Mouse (Mus musculus) heart, postnatal 0 days (tissue): ENCODE data around the gene C5ar1. TPM values are rescaled to one million over a fixed set of nuclear protein-coding genes. Genes with fewer than 3 reads are reported as not detected.
A peak's percentile ranks its signal among the peaks of the same experiment; 100 is the strongest.

Experiments used
- ATAC-seq: fragments of 200-750 bp; cut with Nextera tagmentation; 2 replicates; pipeline ENCODE4 v1.8.0; 2017; ENCODE audit warnings: low read depth, moderate number of reproducible peaks, moderate library complexity; ENCODE audit not compliant: insufficient read depth
- DNase-seq: peaks from one replicate; pipeline ENCODE4 v3.0.0-alpha.2; 2016; ENCODE audit warnings: low spot score
- H3K27ac ChIP-seq: fragments of 300-500 bp; sonication (generic); 2 replicates; pipeline ENCODE4 v1.5.1; 2014; ENCODE audit warnings: low read depth, mild to moderate bottlenecking
- H3K27me3 ChIP-seq: fragments of 300-500 bp; sonication (generic); 2 replicates; pipeline ENCODE4 v1.6.1; 2014; ENCODE audit warnings: low read length, mixed read lengths; ENCODE audit not compliant: control insufficient read depth, insufficient read depth
- H3K36me3 ChIP-seq: fragments of 300-500 bp; sonication (generic); replicated peaks from 2 replicates; pipeline ENCODE4 v1.6.1; 2014; ENCODE audit warnings: low read length, mixed read lengths; ENCODE audit not compliant: control insufficient read depth, insufficient read depth
- H3K4me1 ChIP-seq: fragments of 300-500 bp; sonication (generic); 2 replicates; pipeline ENCODE4 v1.6.1; 2014; ENCODE audit warnings: antibody characterized with exemption; ENCODE audit not compliant: control insufficient read depth, insufficient read depth
- H3K4me2 ChIP-seq: fragments of 300-500 bp; sonication (generic); 2 replicates; pipeline ENCODE4 v1.6.1; 2014; ENCODE audit warnings: low read depth, mild to moderate bottlenecking, low read length, moderate library complexity
- H3K4me3 ChIP-seq: fragments of 300-500 bp; sonication (generic); 2 replicates; pipeline ENCODE4 v1.5.1; 2014; ENCODE audit warnings: low read depth, low read length
- H3K9ac ChIP-seq: fragments of 300-500 bp; sonication (generic); replicated peaks from 2 replicates; pipeline ENCODE4 v1.6.1; 2014; ENCODE audit warnings: low read depth, low read length, mixed read lengths
- H3K9me3 ChIP-seq: fragments of 300-500 bp; sonication (generic); replicated peaks from 2 replicates; pipeline ENCODE4 v1.6.1; 2016; ENCODE audit warnings: low read length; ENCODE audit not compliant: control insufficient read depth
- CTCF ChIP-seq: IDR thresholded peaks from 2 replicates; pipeline ENCODE4 v1.5.1; 2016; ENCODE audit warnings: antibody characterized with exemption, control low read depth, low read depth
- EP300 ChIP-seq: IDR thresholded peaks from 2 replicates; pipeline ENCODE4 v1.6.1; 2016; ENCODE audit warnings: antibody characterized with exemption, low read depth
- WGBS: fragments of 180-500 bp; shearing (Covaris S2); extraction: QIAGEN DNeasy Blood & Tissue Kit; methylation state at CpG from one replicate; pipeline ENCODE4 v1.1.7; 2014; 5-methylcytosine and 5-hydroxymethylcytosine counted together
- polyA plus RNA-seq: library from polyadenylated mRNA; unstranded; fragments of >200 nt; fragmentation: Nextera tagmentation; extraction: Ambion mirVana; gene quantifications from 2 replicates; pipeline ENCODE4 v1.2.1, GENCODE M21; 2015
- total RNA-seq: library from RNA; depleted of rRNA; stranded (reverse); fragments of >200 nt; gene quantifications from 2 replicates; pipeline ENCODE4 v1.2.3, GENCODE M21; 2014; ENCODE audit warnings: low replicate concordance

C5ar1 gene
- total and polyA plus RNA-seq, 2 experiments from 2014 or later: 1.9 to 2.0 TPM

GRCm38 (mm10) chr7:16213986-16214385, 45.4 kb downstream of the C5ar1 start:
- 94% methylated on average over 9 of the region's 9 CpGs for WGBS
- Histone ChIP-seq H3K27ac (no peak overlapping the region), H3K27me3 (no peaks in the 10 kb centered on the region), H3K4me1 (no peaks in the 10 kb centered on the region), H3K9me3 (no peaks in the 10 kb centered on the region), H3K4me3 (no peak overlapping the region), H3K36me3 (peaks cover 82% of the 10 kb centered on the region), H3K4me2 (no peak overlapping the region), H3K9ac (no peak overlapping the region)
- DNase-seq: no peak
- no peak for ATAC-seq
- TF ChIP-seq CTCF (no peak), EP300 (no peak)

- Histone ChIP-seq H3K9ac (no peak overlapping the region), H3K4me3 (no peak overlapping the region), H3K36me3 (peaks cover 78% of the 10 kb centered on the region), H3K27me3 (no peaks in the 10 kb centered on the region), H3K27ac (no peak overlapping the region), H3K4me2 (no peak overlapping the region), H3K9me3 (no peaks in the 10 kb centered on the region), H3K4me1 (no peaks in the 10 kb centered on the region)
- WGBS: 91% methylated on average over 6 of the region's 6 CpGs
- DNase-seq (no peak), ATAC-seq (no peak)
- TF ChIP-seq EP300: no peak
- TF ChIP-seq CTCF: no peak
Measured at GRCm38 (mm10) chr7:16213196-16213595, 46.1 kb downstream of the C5ar1 start.

DNA sequence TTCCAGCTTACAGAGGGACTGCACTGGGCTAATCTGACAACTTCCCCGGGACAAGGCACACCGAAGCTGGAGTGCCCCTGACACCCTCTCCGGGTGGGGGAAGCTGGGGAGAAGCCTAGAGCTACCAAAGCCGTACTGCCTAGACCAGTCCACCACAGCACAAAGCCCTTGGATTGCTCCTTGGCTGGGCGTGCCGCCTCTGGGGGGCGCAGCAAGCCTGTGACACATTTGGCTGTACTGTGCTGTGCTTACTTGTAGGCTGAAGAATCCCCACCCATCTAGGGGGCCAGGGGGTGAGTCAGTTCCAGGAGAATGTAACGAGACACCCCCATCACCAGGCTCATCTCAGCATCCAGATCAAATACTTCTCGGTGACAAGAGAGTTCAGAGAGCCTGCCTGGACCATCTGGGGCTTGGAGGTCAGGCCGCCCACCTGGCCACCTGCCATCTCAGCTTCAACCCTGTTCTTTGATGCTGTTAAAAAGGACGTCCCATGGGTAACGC, 48.4 kb downstream of the C5ar1 start:
- peaks cover 75% of the 10 kb centered on the region for H3K36me3 ChIP-seq
- WGBS: 71% methylated on average over 12 of the region's 12 CpGs
- no peak for DNase-seq

GRCm38 (mm10) chr7:16208781-16209665, 50.3 kb downstream of the C5ar1 start:
- ATAC-seq (no peak), DNase-seq (no peak)
- Histone ChIP-seq H3K4me3 (no peak overlapping the region), H3K4me2 (no peak overlapping the region), H3K36me3 (peaks cover 69% of the 10 kb centered on the region), H3K9me3 (no peaks in the 10 kb centered on the region), H3K9ac (no peak overlapping the region), H3K4me1 (no peaks in the 10 kb centered on the region), H3K27me3 (no peaks in the 10 kb centered on the region), H3K27ac (no peak overlapping the region)
- WGBS: 79% methylated on average over 21 of the region's 21 CpGs
- TF ChIP-seq CTCF: no peak
- no peak for TF ChIP-seq EP300

More for the DNA sequence above, 48.4 kb downstream of the C5ar1 start:
- H3K9me3 ChIP-seq: no peaks in the 10 kb centered on the region
- H3K27me3 ChIP-seq: no peaks in the 10 kb centered on the region
- H3K4me3 ChIP-seq: no peak overlapping the region
- no peaks in the 10 kb centered on the region for H3K4me1 ChIP-seq
- H3K27ac ChIP-seq: no peak overlapping the region
- ATAC-seq: no peak
- TF ChIP-seq EP300: no peak
- no peak; the same call in 1 of the 2 replicates for TF ChIP-seq CTCF
- no peak overlapping the region for H3K9ac ChIP-seq
- H3K4me2 ChIP-seq: no peak overlapping the region

GRCm38 (mm10) chr7:16207496-16207895, 51.8 kb downstream of the C5ar1 start:
- Histone ChIP-seq H3K4me1 (no peaks in the 10 kb centered on the region), H3K36me3 (peaks cover 58% of the 10 kb centered on the region), H3K9me3 (no peaks in the 10 kb centered on the region), H3K9ac (no peak overlapping the region), H3K4me2 (no peak overlapping the region), H3K27me3 (no peaks in the 10 kb centered on the region), H3K27ac (peak overlapping the region; percentile 15; the same call in 1 of the 2 replicates), H3K4me3 (no peak overlapping the region)
- TF ChIP-seq EP300 (no peak), CTCF (no peak)
- 83% methylated on average over 10 of the region's 10 CpGs for WGBS
- DNase-seq (no peak), ATAC-seq (no peak)
